Mouse (Mus musculus) c-Kit-positive CD71-negative TER-119-negative erythroid progenitor cells, embryonic 14.5 days (primary cell): ENCODE measurements at regions not wholly inside any gene's neighbourhood (a gene's known extent, or its start where the extent isn't known, plus 50 kb on each side); places are given as distances from the start of the nearest gene placed in this dataset.
A peak's percentile ranks its signal among the peaks of the same experiment; 100 is the strongest.

ENCODE experiments used
- DNase-seq: peaks from one replicate; pipeline ENCODE4 v3.0.0-alpha.2; 2013; ENCODE audit warnings: low read depth

DNA sequence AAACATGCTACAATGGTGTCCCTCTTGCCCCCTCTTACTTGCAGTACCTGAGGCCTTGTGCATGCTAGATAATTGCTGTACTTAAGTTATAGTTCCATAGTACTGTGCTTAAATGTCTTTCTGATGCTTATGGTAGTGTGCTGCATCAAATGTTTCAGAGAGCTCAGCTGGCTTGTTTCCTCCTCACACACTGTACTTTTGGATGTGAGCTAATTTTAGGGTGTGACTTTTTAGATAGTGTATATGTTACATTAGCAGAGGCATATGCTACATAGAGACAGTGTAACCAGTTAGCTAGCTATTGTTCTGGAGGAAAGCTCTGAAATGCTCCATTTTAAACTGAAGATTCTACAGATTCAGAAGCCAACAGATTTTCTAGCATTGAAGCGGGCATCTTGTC is 467.9 kb upstream of the Nr5a2 start:
- DNase-seq: no peak

- DNase-seq: no peak
These were observed 458.1 kb upstream of the Nr5a2 start for GRCm38 (mm10) chr1:137418388-137418787.

GRCm38 (mm10) chr1:137396736-137397135 is 436.5 kb upstream of the Nr5a2 start:
- DNase-seq: no peak

DNA sequence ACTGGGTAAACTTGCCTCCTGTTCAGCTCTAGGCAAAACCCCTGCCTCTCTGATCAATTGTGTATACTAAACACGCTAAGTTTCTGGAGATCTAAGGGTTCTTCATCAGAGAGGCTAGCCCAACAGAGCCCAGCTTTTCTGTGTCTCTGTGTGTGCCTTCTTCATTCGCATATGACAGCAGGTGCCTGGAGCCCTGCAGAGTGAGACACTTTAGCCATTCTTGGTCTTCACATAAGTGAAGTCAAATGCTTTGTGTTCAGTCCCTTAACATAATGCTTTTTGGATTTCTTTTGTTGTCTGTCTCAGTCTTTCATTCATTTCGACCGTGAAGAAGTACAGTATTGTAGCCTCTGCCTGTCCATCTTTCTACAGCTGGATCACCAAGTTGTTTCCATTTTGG is 427.3 kb upstream of the Nr5a2 start:
- no peak for DNase-seq

- no peak for DNase-seq
These were observed 418.1 kb upstream of the Nr5a2 start for GRCm38 (mm10) chr1:137378072-137378985.

DNA sequence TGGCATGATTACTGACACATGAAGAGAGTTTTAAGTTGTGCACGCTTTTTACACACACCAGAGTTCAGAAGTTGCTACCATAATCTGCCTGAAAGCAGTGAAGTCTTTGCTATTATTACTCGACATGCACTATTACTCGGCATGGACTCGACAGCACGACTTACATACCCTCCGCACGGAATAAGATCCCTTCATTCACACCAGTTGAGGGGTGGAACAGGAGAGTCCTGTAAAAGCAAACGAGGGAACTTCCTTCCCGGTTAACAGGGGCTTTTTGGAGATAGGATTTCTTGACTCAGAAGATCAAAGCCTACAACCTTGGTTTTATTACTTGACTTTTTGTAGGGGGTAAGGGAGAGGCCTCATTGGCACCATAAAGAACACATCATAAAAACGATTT is 416.4 kb upstream of the Nr5a2 start:
- DNase-seq: no peak

- no peak for DNase-seq
These were observed 414.4 kb upstream of the Nr5a2 start for GRCm38 (mm10) chr1:137374641-137375040.

- DNase-seq: no peak
These were observed 413.5 kb upstream of the Nr5a2 start for GRCm38 (mm10) chr1:137373509-137374420.

GRCm38 (mm10) chr1:137372236-137372635 is 412.0 kb upstream of the Nr5a2 start:
- DNase-seq: no peak

DNA sequence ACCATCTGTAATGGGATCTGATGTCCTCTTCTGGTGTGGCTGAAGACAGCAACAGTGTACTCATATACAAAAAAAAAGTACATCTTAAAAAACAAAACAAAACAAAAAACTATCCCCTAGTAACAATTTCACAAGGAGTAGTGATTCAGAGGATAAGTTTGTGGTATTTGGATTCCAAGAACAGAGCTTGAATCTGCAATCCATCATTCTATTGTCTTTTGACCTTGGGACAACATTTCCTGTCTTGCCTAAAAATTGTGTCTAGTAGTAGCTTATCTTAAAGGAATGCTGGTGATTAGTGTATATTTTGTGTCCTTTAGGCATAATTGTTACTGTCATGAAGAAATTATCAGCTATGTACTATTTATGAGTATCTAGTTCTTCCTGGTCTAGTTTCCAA is 404.1 kb upstream of the Nr5a2 start:
- no peak for DNase-seq

- DNase-seq: no peak
These were observed 403.7 kb upstream of the Nr5a2 start for GRCm38 (mm10) chr1:137363969-137364368.

DNA sequence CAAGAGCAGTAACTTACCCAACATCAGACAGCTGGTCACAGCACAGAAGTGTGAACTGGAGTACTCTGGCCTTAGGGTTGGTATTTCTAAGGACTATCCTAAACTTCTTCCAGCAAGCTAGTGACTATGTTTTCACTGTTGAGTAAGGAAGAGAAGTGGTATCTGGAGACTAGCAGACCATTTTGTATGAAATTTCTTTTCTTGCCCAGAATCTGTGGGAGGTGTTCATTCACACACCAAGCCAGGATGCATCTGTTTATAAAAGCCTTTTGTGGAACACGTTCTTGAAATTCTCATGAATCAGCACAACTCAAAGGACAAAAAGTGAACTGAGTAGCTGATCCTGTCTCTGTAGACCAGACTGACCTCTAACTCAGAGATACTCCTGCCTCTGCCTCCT is 403.3 kb upstream of the Nr5a2 start:
- no peak for DNase-seq

DNA sequence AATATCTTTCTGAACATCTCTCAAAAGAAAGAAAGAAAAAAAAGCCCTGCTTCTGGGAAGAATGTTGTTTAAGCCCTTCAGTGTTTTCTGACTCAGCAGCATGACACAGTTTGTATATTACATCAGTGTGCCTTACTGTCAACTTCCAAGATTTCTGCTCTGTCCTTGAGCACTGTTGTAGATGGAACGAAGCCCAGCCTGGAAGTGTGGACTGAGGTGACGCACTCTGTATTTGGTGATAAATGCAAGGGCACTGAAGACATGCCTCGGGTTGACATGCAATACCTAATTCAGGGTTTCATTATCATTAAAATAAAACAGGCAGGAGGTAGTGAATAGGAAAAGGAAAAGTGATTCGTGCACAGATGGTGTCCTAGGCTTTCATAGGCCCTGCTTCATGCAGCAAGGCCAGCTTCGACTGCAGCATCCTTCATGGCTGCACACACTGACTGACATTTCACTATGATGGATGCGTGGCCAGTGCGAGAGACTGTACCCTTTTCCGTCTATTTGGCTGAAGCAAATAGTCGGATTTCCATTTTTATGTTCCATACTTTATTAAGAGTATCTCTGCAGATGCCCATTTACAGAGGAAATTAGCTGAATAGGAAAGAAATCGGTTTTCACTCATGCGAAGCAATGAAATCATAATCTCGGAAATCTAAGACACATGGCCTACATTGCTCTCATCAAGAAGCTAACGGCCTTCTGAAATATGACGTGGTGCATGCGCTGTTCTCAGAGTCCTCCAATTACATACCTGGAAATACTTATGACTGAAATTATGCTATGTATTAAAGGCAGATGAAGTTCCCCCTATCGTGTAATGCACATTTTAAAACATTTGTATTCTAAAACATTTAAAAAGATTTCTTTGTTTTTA is 400.7 kb upstream of the Nr5a2 start:
- no peak for DNase-seq

DNA sequence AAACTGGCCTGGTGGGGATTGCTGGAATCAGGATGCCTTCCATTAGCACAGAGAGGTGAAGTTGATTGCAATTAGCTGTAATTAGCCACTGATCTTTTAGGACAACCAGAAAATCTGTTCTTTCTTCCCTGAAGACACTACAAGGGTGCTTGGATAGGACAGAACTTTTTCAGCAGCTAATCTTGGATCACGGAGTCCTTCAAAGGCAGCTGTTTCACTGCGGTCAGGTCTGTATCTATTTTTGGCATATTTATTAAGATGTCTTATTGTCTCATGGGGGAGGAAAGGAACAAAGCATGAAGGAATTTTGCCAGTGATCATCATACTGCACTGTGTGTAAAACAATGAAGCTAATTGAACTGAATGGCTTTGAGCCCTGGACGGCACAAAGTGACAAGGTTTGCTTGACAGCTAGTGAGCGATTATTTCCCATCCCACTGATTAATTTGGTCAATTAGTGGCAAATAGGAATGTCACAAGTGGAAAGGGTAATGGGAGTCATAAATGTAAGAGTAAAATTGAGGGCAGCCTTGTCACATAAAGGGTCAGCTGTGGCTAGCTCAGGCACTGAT is 395.8 kb upstream of the Nr5a2 start:
- no peak for DNase-seq

DNA sequence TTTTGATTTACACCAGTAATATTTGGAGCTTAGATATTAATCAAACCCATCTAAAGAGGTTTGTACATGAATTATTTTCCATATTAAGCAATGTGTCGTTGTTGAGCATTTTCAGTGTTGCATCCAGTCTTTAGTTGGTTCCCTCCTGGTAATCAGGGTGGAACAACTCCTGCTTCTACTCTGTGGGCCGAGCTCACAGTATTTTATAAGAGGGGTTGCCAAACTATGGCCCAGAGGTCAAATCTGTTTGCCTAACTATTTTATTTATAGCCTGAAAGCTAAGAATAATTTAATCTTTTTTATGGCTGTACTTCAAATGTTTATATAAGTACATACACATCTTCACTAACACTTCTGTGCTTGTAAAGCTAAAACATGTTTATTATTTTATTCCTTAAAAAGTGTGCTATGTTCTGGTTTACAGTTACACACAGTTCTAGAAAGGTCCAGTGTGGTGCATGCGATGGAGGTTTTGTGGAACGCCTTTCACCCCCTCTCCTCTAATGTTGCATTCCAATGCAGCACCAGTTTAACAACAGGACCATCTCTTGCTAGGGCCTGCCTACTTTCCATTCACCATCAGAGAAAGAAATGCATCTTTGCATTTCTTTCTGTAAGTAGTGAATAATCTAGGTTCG is 392.3 kb upstream of the Nr5a2 start:
- DNase-seq: no peak

DNA sequence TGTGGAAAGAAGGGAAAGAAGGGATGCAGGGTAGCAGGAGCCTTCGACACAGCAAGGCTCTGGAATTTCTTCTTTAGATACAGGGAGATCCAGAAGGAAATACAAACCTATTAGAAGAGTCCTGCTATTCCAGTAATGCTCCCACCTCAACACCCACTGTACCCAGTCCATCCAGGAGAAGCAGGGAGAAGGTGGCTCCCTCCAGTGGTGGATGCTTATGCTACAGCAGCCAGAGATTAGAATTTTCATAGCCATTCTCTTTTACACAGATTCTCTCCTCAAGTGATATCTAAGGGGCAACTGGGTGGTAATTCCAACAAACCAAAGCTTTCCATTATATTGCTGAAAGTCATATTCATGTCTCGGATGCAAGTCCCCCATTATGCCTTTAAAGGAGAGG is 373.9 kb upstream of the Nr5a2 start:
- DNase-seq: no peak

DNA sequence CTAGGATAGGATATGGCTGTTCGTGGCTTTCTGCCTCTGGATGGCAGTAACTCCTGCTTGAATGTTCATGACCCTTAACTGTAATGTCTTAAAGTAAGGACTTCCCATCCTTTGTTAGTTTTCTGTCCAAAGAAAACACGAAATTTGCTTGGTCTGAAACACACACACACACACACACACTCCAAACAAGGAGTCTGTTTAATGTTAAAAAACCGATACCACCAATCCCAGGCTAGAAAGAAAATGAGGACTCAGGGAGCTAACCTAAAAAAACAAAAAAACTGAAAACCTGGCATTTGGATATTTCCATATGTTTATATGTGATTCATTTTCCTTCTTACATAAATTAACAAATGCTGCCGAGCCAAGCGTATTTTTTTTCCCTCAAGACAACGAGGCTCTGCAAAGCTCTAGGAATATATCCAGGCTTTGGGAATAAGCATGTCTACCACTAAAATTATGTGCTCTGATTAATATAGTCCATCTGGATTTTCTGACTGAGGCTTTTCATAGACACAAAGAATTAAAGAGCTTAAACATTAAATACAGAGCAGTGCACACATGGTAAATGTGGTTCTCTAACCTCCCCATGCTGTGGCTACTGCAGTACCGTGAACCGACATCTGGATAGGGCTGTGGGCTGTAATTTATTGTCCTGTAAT is 372.0 kb upstream of the Nr5a2 start:
- no peak for DNase-seq

GRCm38 (mm10) chr1:137331746-137332107 is 371.5 kb upstream of the Nr5a2 start:
- no peak for DNase-seq

DNA sequence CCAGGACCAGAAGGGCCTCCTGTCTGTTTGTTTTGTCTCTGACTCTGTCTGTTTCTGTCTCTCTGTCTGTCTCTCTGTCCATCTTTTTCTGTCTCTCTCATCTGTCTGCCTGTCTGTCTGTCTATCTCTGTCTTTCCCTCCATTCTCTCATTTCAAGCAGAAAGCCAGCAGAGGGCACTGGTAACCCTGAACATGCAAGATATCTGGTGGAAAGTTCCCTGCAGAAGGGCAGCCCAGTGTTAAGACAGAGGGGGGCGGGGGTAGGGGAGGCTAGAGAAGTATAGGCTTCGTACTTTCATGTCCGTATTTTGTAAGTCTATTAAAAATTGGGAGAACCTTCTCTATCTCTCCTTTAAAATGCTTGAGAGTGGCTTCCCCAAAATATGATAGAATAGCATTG is 370.4 kb upstream of the Nr5a2 start:
- peak; percentile 31 for DNase-seq

DNA sequence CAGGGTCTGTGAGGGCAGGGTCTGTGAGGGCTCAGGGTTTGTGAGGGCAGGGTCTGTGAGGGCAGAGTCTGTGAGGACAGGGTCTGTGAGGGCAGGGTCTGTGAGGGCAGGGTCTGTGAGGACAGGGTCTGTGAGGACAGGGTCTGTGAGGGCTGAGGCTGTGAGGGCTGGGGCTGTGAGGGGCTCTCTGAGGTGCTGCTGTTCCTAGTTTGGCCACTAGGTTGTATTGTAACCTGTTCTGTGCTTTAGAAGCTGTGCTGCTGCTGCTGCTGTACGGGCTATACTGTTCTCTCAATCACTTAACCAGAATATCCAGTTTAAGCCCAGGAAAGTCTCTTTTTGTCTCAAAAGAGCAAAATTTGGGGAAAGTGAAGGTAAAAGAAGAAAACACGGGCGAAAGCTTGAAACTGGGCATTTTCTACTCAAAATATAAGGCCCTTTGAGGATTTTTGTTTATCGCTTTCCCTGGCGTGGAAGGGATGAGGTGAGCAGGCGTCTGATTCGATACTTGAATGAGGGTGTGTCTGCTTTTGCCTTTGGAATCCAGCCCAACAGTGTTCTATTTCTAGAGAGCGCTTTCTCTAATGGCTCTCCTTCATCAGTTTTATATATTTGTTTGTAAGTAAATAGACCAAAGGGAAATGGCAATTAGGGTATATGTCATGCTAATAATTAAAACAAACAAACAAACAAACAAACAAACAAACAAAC is 363.8 kb upstream of the Nr5a2 start:
- peak; percentile 24 for DNase-seq
